Mouse (Mus musculus): Measurements from ENCODE around the gene Eno2. TPM values are rescaled to one million over a fixed set of nuclear protein-coding genes. Genes with fewer than 3 reads are reported as not detected.

The Eno2 gene
- polyA plus RNA-seq, 1 experiment from 2014 or later, result 0.32 TPM

DNA sequence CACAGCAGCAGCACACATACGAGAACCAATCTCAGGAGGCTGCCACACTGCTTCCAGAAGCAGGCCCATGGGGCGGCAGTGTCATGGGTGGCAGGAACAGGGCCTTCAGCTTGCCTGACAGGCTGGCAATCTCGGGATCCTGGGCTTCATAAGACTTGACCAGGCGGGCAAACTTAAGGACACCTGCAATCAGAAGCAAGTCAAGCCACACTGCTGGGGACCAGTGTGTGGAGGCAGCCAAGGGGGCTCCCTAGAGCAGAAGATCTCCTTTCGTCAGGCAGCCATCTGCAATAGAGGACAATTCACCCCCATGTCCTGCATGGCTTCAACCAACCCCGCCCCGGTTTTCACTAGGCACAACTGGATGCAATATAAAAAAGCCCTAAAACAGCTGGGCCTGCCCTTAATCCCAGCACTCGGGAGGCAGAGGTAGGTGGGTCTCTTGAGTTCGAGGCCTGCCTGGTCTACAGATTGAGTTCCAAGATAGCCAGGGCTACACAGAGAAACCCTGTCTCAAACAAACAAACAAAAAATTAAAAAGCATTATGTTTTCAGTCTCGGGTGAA lies 30.2 kb downstream of the Eno2 start:
- Histone ChIP-seq H3K4me1 (replicated peaks) (peaks cover 41% of the 10 kb centered on the region), H3K4me3 (replicated peaks) (no peak overlapping the region; the same call in 1 of the 2 replicates), H3K9me3 (replicated peaks) (no peaks in the 10 kb centered on the region), H3K9ac (peak overlapping the region; percentile 85), H3K36me3 (peaks cover 6% of the 10 kb centered on the region), H3K4me2 (peak overlapping the region; percentile 97), H3K27me3 (no peaks in the 10 kb centered on the region), H3K27ac (peak overlapping the region; percentile 98)
- ATAC-seq (ENCODE audit: low read depth), result no peak
- WGBS (ENCODE audit: insufficient replicate concordance), result 72% methylated on average over 10 of the region's 10 CpGs
- DNase-seq, result no peak

DNA sequence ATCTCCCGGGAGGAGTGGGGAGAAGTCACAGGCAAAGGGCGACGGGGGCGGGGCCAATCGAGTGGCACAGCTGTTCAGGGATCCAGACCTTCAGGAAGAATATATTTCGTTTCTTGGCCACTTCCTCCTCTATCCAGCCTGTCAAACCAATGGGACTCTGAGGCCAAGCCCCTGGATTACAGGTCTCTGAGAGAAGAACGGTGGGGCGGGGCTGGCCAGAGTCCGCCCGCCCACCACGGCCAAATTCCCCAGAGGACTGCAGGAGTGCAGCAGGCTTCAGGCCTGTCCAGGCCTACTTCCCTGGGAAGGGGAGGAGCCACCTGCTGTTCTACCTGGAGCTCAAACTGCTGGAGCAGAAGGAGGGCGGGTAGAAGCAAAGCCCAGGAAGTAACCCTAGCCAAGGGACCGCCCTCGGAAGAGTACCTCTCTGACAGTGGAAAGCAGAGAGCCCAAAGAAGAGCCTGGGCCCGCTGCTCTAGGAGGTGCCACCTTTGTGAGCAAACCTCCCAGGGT lies 30.9 kb downstream of the Eno2 start, which contains the start of gene Ptpn6:
Gene Ptpn6, minus strand, starts transcription at position 204 of the 513 bp plus-strand sequence.
- peak within 1 kb of the TSS; percentile 98 for H3K27ac ChIP-seq
- DNase-seq, result no peak

DNA sequence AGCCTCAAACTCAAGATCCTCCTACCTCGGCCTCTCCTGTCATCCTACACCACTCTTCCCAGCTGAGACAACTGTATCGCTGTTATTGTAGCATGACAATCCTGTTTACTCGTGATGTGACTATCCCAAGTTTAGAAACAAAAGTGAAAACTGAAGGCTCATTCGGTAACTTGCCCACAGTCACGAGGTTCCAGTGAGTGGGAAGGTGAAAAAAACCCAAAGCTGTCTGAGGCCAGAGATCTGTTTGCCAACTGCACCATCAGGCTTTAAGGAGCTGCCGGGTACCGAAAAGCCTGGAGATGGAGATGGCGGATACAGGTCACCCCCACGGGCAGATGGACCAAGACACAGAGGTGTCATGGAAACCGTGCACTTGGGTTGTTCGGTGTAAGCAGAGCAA lies 32.4 kb downstream of the Eno2 start:
- Histone ChIP-seq H3K4me3 (replicated peaks) (no peak overlapping the region), H3K27me3 (no peaks in the 10 kb centered on the region), H3K9me3 (replicated peaks) (no peaks in the 10 kb centered on the region), H3K36me3 (no peaks in the 10 kb centered on the region), H3K4me1 (replicated peaks) (peaks cover 58% of the 10 kb centered on the region), H3K27ac (no peak overlapping the region), H3K4me2 (no peak overlapping the region), H3K9ac (no peak overlapping the region)
- no peak for DNase-seq
- no peak for ATAC-seq (ENCODE audit: low read depth)
- WGBS (ENCODE audit: insufficient replicate concordance), result 82% methylated on average over 11 of the region's 11 CpGs

More for the DNA sequence above, 30.9 kb downstream of the Eno2 start, which contains the start of gene Ptpn6:
- ATAC-seq (ENCODE audit: low read depth), result peak; percentile 6
- Histone ChIP-seq H3K9ac (peak within 1 kb of the TSS; percentile 85), H3K4me1 (replicated peaks) (peaks cover 44% of the 10 kb centered on the region), H3K36me3 (peaks cover 6% of the 10 kb centered on the region), H3K4me3 (replicated peaks) (0 out of 2 replicates have a peak within 1 kb of the TSS, but pooled peaks have one; percentile 16), H3K4me2 (peak within 1 kb of the TSS; percentile 97), H3K27me3 (no peaks in the 10 kb centered on the region), H3K9me3 (replicated peaks) (no peaks in the 10 kb centered on the region)
- 19% methylated on average over 15 of the region's 15 CpGs for WGBS (ENCODE audit: insufficient replicate concordance)

DNA sequence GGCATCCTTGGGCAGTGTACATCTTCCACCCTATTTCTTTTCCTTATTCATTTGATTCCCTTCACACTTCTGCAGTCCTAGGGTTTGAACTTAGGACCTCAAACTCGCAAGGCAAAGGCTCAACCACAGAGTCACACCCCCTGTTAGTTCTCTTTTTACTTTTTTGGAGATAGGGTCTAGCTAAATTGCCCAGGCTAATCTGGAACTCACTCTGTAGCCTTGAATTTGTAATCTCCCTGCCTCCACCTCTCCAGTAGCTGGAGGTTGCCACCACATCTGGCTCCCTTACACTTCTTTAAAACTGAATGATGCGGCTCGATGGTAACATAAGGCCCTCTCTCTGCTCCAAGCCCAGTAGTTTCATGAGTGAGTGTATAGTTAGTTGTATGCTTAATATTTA lies 35.1 kb downstream of the Eno2 start:
- Histone ChIP-seq H3K27me3 (no peaks in the 10 kb centered on the region), H3K4me1 (replicated peaks) (peaks cover 52% of the 10 kb centered on the region), H3K9me3 (replicated peaks) (no peaks in the 10 kb centered on the region), H3K27ac (no peak overlapping the region), H3K4me2 (no peak overlapping the region), H3K36me3 (no peaks in the 10 kb centered on the region), H3K4me3 (replicated peaks) (no peak overlapping the region), H3K9ac (no peak overlapping the region)
- no peak for ATAC-seq (ENCODE audit: low read depth)
- no peak for DNase-seq
- WGBS (ENCODE audit: insufficient replicate concordance), result 59% methylated on average over 3 of the region's 3 CpGs

DNA sequence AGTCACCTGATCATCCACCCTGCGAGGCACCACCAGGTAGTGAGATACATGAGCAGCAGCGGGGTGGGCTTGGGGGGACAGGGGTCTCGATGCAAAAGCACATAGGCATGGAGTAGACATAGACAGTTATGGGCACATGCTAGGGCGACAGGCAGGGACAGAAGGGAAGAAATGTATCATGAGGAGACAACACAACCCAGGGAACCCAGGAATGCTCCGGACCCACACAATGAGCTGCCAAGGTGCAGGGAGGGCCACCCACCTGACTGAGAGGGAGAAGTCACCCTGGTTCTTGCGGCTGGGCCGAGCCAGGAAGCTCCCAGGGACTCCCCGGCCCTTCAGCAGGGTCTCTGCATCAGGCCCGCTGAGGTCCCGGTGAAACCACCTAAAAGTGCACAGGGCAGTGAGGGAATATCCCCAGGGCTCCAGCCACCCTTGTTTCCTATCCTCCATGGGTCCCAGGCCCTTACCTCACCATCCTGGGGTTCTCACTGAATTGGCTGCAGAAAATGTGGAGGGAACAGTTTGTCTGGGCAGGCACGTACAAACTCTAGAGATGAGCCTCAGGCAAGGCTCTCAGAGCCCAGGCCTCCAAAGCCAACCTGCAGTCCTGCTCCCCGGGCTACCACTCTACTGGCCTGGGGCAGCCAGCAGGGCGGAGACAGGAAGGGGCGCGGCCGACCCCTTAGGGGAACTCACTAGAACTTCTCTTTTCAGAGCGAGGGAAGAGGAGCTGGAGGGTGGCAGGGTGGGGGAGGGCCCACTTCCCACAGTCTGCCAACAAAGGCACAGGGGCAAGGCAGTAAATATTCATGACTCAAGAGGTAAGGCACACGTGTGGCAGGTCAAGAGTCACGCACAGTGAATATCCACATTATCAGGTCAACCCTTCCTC lies 36.8 kb downstream of the Eno2 start:
- ATAC-seq (ENCODE audit: low read depth) (peak; percentile 70), DNase-seq (peak; percentile 50)
- Histone ChIP-seq H3K27ac (peak overlapping the region; percentile 30), H3K36me3 (peaks cover 10% of the 10 kb centered on the region; the same call in 1 of the 2 replicates), H3K4me2 (peak overlapping the region; percentile 55), H3K27me3 (no peaks in the 10 kb centered on the region), H3K9me3 (replicated peaks) (no peaks in the 10 kb centered on the region), H3K4me1 (replicated peaks) (peaks cover 35% of the 10 kb centered on the region), H3K4me3 (replicated peaks) (peak overlapping the region; percentile 49), H3K9ac (peak overlapping the region; percentile 71)
- WGBS (ENCODE audit: insufficient replicate concordance), result 24% methylated on average over 19 of the region's 19 CpGs

DNA sequence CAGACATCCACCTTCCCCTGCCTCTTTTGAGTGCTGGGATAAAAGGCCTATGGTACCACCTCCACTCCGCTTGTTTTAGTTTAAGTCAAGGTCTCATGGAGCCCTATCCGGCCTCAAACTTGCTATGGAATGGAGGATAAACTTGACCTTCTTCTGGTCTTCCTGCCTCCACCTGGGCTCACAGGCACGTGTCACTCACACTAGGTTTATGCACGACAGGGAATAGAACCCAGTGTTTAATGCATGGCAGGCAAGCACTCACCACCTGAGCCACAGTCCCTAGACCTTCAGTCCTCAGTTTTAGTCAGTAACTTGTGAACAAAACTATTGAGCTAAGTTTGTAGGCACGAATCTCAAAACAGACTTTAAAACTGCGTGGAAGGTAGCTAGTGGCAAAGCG lies 38.4 kb downstream of the Eno2 start:
- H3K27ac ChIP-seq, result peak overlapping the region; percentile 68; the same call in 1 of the 2 replicates
- DNase-seq (no peak), ATAC-seq (ENCODE audit: low read depth) (no peak)
- peaks cover 33% of the 10 kb centered on the region for H3K4me1 ChIP-seq (replicated peaks)
- no peaks in the 10 kb centered on the region for H3K27me3 ChIP-seq
- no peak overlapping the region for H3K9ac ChIP-seq
- peak overlapping the region; percentile 55 for H3K4me2 ChIP-seq
- H3K9me3 ChIP-seq (replicated peaks), result no peaks in the 10 kb centered on the region
- 70% methylated on average over 7 of the region's 7 CpGs for WGBS (ENCODE audit: insufficient replicate concordance)
- peaks cover 17% of the 10 kb centered on the region; the same call in 1 of the 2 replicates for H3K36me3 ChIP-seq
- H3K4me3 ChIP-seq (replicated peaks), result no peak overlapping the region

DNA sequence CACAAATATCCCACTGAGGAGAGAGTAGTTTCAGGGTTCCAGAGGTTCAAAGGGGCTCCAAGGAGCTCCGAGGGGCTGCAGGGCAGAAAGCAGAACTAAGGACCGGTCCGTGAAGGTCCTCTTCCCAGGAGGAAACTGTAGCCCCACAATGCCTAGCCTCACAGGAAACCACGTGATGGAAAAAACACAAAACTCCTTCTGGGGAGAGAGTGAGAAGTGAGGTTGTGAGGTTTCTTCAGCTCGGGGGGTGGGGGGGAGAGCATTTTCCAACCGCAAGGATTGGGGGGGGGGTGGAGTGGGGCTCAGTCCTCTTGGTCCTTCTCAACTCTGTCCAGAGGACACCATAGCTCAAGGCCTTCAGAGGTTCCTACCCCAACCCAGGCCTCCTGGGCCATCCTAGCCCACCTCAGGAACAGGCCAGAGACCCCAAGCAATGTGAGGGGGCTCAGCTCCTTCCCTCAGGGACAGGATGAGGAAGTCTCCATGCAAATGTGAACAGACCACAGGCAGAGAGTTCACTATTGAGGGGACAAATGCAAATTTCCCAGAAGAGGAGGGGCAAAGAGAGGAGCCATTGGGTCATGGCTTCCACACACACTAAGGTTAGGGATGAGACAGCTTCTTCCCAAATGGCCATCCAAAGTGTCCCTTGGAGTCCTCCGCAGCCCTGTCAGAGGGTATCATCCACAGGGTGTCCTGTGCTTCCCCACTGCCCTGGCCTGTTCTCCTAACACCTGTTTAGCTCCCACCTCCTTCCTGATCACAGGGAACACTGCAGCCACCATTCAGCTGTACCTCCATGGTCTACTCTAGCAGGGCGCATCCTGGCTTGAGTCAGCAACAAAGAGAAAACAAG lies 39.4 kb downstream of the Eno2 start:
- Histone ChIP-seq H3K27ac (peak overlapping the region; percentile 68), H3K27me3 (no peaks in the 10 kb centered on the region), H3K9ac (no peak overlapping the region), H3K4me3 (replicated peaks) (no peak overlapping the region), H3K4me1 (replicated peaks) (peaks cover 37% of the 10 kb centered on the region), H3K36me3 (peaks cover 23% of the 10 kb centered on the region; the same call in 1 of the 2 replicates), H3K9me3 (replicated peaks) (no peaks in the 10 kb centered on the region), H3K4me2 (0 out of 2 replicates have a peak overlapping the region, but pooled peaks have one; percentile 12)
- WGBS (ENCODE audit: insufficient replicate concordance), result 41% methylated on average over 8 of the region's 8 CpGs
- no peak for ATAC-seq (ENCODE audit: low read depth)
- DNase-seq, result no peak

DNA sequence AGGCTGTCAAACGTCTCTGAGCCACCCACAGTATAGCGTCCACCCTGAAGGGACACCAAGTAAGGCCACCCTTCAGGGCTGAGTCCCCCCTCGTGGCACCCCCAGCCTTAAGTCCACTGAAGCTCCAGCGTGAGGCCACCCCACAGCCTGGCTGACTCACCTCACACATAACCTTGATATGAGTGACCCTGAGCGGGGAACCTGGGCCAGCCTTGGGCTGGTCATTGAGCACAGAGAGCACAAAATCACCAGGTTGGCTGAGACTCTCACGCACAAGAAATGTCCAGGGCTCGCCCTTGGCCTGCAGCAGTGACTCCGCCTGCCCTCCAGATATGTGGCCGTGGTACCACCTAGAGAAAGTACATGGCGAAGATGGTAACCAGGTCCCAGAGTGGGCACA lies 40.9 kb downstream of the Eno2 start:
- Histone ChIP-seq H3K27me3 (no peaks in the 10 kb centered on the region), H3K27ac (no peak overlapping the region), H3K4me1 (replicated peaks) (peaks cover 48% of the 10 kb centered on the region), H3K4me3 (replicated peaks) (no peak overlapping the region), H3K36me3 (peaks cover 23% of the 10 kb centered on the region; the same call in 1 of the 2 replicates), H3K4me2 (no peak overlapping the region), H3K9me3 (replicated peaks) (no peaks in the 10 kb centered on the region), H3K9ac (no peak overlapping the region)
- ATAC-seq (ENCODE audit: low read depth) (no peak), DNase-seq (no peak)
- 79% methylated on average over 10 of the region's 10 CpGs for WGBS (ENCODE audit: insufficient replicate concordance)

DNA sequence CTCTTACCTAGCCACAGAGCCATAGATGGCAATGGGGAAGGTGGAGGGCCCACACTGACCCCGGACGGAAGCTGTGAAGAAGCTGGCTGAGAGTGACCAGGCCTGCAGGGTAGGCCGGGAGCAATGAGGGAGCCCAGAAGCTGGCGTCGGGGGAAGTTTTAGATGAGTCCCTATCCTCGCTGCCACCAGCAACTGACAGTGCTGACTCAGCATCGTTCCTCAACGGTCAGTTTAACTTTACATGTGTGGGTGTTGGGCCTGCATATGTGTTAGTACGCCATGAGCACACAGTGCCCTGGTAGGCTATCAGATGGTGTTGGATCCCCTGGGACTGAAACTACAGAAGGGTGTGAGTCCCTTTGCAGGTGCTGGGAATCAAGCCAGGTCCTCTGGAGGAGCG lies 45.0 kb downstream of the Eno2 start:
- H3K4me2 ChIP-seq, result 0 out of 2 replicates have a peak overlapping the region, but pooled peaks have one; percentile 2
- DNase-seq (no peak), ATAC-seq (ENCODE audit: low read depth) (no peak)
- H3K27ac ChIP-seq, result 0 out of 2 replicates have a peak overlapping the region, but pooled peaks have one; percentile 29
- H3K27me3 ChIP-seq, result no peaks in the 10 kb centered on the region
- H3K4me1 ChIP-seq (replicated peaks), result peaks cover 49% of the 10 kb centered on the region
- H3K9ac ChIP-seq, result no peak overlapping the region
- H3K9me3 ChIP-seq (replicated peaks), result no peaks in the 10 kb centered on the region
- peaks cover 23% of the 10 kb centered on the region; the same call in 1 of the 2 replicates for H3K36me3 ChIP-seq
- 50% methylated on average over 10 of the region's 10 CpGs for WGBS (ENCODE audit: insufficient replicate concordance)
- no peak overlapping the region for H3K4me3 ChIP-seq (replicated peaks)

DNA sequence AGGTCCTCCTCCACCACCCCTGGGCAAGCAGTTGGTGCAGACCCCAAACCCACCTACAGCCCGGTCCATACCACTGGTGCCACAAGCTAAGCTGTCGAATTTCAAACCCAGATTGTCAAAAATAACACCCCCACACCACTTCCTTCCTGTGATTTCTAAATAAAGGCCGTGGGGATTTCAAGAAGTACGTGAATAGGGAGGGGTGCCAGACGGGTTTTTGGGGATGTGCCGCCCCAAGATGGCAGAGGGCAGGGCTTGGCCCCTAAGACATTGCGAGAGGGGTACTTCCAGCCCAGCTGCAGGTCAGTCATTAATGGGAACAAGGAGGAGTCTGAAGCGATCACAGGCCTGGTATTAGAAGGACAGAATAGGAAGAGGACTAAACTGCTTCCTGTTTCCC lies 45.9 kb downstream of the Eno2 start:
- WGBS (ENCODE audit: insufficient replicate concordance), result 52% methylated on average over 8 of the region's 8 CpGs
- H3K27me3 ChIP-seq, result no peaks in the 10 kb centered on the region
- H3K4me2 ChIP-seq, result no peak overlapping the region
- DNase-seq (no peak), ATAC-seq (ENCODE audit: low read depth) (no peak)
- H3K4me3 ChIP-seq (replicated peaks), result no peak overlapping the region
- H3K4me1 ChIP-seq (replicated peaks), result peaks cover 59% of the 10 kb centered on the region
- peaks cover 21% of the 10 kb centered on the region; the same call in 1 of the 2 replicates for H3K36me3 ChIP-seq
- no peaks in the 10 kb centered on the region for H3K9me3 ChIP-seq (replicated peaks)
- peak overlapping the region; percentile 29 for H3K27ac ChIP-seq
- H3K9ac ChIP-seq, result no peak overlapping the region

All from liver, embryonic 13.5 days (tissue).